Mouse (Mus musculus) adrenal gland, adult 18-20 months (tissue): ENCODE measurements around the gene Trim80. TPM values are rescaled to one million over a fixed set of nuclear protein-coding genes. Genes with fewer than 3 reads are reported as not detected.
"Not testable (repeated sequence)": the region's sequence is repeated elsewhere in the genome, so short reads cannot be mapped to it uniquely, and the experiment has no call there.

Experiments
- DNase-seq, 2 experiments: peaks; one replicate each; pipeline ENCODE4 v3.0.0; 2021 to 2022; ENCODE audit warnings: low spot score in 2 of 2
- total RNA-seq, 2 experiments: library from RNA; stranded (reverse); gene quantifications; 1 replicate in 1 of 2; 2 replicates in 1 of 2; pipeline ENCODE4 v1.2.3; 2021

Gene Trim80
- total RNA-seq, 2 experiments from 2014 or later = 0.20 to 0.61 TPM

DNA sequence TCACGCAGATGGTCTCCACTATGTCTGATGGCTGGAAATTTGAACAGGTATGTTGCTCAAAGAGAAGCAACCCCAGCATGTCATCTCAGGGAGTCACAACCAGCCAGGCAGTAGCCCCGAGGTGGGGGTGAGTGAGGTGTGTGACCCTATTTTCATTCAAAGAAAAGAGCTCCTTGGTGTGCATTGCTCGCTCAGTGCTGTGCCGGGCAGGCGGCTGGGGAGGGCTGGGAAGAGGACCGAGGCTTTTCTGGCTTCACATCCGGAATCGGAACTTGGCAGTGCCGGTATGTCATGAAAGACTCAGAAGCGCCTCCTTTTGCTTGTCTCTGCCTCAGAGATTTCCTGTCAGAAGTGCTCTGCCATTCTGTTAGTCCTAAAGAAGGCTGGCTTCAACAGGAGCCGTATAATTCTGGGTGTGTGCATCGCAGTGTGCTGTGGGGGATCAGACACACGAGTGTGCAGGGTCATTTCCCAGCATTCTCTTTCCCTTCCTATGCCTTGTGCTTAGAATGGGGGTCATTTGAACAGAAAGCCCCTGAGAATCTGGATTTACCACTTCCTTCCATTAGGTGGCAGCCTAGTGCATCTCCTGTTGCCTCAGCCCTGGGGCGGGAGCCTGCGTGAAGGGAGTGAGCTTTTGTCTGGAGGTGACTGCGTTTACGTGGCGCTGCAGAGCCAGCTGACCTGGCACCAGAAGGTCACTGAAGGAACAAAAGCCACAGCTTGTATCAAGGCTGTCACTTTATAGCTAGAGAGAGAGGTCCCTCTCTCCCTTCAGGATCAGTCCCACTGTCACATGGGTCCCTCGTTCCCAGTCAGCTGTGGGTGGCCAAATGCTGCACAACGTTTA, 12.6 kb upstream of the Trim80 start:
- DNase-seq = peak; percentile 48 to 58

- DNase-seq = no peak
These were observed 11.0 kb upstream of the Trim80 start for GRCm38 (mm10) chr11:115429307-115429706.

DNA sequence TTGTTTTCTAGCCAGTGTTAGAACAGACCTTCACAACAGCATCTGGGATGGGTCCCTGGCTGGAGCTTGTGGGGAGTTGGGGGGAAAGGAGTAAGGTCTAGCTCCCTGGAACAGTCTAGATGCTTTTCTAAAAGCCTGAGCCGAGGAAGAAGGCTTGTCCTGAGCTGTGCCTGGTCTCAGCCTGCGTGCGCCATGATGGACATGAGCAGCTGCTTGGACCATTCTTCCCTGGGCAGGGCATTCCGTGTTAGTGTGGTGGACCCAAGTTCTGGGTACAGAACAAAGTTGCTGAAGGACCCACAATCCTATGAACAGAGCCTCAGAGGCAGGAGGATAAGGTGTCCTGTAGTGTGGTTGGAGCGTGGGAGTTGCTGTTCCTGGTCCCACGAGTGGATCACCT, 9.8 kb upstream of the Trim80 start:
- no peak for DNase-seq

GRCm38 (mm10) chr11:115432814-115433213, 7.5 kb upstream of the Trim80 start:
- no peak for DNase-seq

DNA sequence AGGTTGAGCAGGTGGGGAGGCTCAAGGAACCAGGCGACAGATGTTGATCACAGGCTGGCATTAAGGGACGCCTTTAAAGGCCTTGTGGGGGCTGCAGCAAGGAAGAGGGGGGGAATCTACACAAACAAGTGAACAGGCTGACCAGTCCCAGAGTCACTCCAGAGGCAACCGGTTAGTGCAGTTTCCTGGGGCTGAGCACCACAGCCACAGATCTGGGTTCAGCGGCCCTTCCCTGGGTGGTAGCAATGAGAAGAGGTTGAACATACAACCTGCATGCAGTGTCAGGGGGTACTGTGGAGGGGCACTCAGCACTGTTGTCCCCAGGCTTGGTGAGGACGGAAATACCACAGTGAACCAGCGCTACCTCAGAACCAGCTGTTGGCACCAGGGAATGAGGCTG, 7.0 kb upstream of the Trim80 start:
- no peak for DNase-seq

GRCm38 (mm10) chr11:115435596-115436337, 4.6 kb upstream of the Trim80 start:
- no peak for DNase-seq

DNA sequence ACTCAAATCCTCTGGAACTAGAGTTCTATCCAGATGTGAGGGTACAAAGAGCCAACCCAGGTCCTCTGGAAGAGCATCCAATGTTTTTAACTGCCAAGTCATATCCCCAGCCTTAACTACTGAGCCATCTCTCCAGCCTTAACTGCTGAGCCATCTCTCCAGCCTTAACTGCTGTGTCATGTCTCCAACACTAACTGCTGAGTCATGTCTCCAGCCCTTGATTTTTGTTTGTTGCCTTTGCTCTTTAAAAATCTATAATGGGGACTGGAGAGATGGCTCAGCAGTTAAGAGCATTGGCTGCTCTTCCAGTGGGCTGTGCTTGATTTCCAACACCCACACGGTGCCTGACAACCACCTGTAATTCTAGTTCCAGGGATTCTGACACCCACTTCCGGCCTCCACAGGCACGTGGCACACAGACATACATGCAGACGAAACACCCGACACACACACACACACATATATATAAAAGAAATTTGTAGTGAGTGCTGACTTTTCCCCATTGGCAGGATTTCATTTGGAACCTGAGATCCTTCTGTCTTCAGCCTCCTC, 2.7 kb upstream of the Trim80 start:
- no peak for DNase-seq

DNA sequence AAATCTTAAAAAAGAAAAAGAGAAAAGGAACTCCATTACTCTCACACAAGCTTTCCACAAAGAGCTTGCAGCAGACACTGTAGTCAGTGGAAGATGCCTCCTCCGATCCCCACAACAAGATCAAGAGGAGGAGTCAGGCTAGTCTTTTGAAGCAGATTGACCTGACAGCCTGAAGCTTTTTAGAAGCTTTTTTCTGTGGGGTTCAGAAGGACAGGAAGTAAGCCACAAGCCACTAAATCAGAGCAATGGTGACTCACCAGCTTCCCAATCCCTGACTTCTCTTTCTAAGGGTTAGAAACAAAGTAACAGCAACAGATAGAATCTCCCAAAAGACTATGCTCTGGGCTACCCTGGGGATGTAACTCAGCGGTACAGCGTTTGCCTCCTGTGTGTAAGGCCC, 1.0 kb upstream of the Trim80 start:
- no peak for DNase-seq

DNA sequence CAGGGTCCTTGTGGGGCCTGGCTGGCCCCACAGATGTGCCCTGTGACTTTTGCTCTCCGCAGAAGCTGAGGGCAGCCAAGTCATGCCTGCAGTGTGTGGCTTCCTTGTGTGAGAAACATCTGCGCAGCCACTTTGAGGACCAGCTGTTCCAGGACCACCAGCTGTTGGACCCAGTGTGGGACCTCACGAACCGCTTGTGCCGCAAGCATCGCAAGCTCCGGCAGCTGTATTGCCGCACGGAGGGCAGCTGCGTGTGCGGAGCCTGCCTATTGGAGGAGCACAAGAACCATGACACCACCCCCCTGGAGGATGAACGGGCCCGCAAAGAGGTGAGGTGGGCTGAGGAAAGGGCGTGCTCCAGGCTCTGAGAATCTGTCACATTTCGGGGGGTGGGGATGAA, 1.1 kb downstream of the Trim80 start:
- no peak for DNase-seq

DNA sequence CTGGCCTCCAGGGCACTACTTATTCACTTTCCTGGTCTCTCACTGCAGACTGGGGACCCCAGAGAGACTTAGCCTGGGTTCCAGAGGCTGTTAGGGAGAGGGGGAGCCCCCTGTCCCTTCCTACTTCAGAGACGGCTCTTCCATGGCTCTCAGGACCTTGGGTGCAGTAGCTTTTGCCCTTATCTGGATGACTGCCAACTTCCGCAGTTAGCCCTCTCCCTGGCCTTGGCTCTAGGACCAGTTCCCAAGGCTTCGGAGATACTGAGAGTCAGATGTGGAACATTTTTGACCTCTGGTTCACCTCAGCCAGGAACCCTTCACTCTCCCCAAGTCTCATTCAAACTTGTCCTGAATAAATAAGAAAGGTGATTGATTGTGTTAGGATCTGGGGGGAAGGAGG, 6.6 kb downstream of the Trim80 start:
- peak in 1 of 2 experiments; percentile 42 for DNase-seq

DNA sequence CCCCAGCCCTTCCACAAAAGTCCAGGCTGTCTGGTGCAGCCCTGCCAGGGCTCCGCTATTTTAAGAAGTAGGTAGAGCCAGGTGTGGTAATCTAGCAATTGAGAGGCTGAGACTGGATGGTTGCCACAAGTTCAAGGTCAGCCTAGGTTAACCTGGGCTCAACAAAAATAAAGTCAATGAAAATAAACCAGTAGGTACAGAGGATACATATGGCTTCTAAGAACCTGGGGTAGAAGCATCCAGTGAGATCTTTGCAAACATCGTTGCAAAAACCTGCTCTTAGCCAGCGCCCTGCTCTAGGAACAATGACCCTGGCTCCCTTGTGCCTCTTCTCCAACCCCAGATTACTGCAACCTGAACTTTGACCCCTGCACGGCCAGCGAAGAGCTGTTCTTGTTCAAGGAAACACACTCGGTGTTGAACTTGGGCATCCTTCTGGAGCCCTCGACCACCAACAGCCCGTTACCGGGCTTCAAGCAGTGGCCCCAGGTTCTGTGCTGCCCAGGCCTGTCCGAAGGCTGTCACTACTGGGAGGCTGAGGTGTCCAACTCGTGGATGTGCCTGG, 7.1 kb downstream of the Trim80 start:
- DNase-seq = no peak

GRCm38 (mm10) chr11:115448075-115448474, 7.7 kb downstream of the Trim80 start:
- DNase-seq = no peak

- DNase-seq = no peak
These were observed 8.7 kb downstream of the Trim80 start for GRCm38 (mm10) chr11:115448998-115449397.

GRCm38 (mm10) chr11:115450176-115450575, 9.8 kb downstream of the Trim80 start:
- no peak for DNase-seq

DNA sequence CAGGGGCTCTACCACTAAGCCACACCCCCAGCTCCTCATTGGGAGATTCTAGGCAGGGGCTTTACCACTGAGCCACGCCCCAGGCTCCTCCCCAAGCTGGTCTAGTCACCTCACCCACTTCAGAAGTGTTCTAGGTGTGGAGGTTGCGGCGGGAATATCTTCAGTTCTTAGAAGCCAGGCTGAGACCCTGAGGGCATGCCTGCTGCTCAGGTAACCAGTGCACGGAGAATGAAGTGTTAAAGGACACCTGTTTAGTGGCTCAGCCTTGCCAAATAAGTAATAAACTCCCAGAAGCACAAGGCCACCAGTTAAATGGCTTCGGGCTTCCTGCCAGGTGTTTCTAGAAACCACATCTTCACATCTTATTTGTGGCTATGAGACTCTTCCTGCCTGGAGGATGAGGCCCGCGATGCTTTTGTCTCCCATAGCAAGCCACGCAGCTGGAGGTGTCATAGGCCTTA, 11.5 kb downstream of the Trim80 start:
- DNase-seq = no peak

GRCm38 (mm10) chr11:115452281-115452860, 12.0 kb downstream of the Trim80 start:
- DNase-seq = no peak

DNA sequence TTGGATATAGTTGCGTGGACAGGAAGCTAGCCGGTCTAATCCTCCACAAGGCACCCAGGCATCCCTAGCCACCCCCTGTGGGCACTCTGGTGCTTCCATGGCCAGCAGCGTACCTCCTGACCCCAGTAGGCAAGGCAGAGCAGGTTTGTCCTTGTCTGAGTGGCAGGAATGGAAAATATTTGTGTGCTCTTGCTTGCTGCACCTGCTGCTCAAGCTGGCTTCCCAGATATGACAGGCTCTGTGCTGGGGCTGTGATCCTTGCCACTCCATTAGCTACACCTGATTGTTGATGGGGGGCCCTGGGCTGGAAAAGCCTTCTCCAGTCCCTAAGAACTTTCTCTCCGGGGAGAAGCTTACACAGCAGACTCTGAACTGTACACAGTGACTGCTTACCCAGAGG, 13.0 kb downstream of the Trim80 start:
- DNase-seq = no peak

DNA sequence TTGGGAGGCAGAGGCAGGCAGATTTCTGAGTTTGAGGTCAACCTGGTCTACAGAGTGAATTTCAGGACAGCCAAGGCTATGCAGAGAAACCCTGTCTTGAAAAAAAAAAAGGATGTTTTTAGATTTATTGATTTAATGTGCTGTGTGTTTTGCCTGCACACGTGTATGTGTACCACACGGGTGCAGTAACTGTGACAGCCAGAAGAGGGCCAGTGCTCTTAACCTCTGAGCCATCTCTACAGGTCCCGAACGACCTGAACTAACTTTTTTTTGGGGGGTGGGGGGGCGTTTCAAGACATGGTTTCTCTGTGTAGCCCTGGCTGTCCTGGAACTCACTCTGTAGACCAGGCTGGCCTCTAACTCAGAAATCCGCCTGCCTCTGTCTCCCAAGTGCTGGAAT, 14.5 kb downstream of the Trim80 start:
- DNase-seq = not testable (repeated sequence)

DNA sequence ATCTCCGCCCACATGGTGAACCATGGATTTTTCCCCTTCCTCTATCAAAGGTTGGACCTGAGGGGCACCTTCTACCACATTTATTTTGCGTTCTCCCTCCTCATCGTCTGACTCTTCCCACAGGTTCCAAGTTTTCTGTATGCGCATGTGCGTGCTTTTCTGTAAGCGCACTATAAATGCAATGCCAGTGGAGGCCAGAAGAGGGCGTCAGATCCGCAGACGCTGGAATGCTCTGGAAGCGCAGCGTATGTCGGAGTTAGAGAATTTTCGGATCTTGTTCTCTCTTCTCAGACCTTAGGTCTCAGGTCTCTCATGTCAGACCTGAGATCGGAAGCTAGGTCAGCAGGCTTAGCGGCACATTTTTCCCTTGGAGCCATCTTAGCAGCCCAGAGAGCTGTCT, 15.3 kb downstream of the Trim80 start:
- no peak for DNase-seq

- DNase-seq = no peak
These were observed 15.8 kb downstream of the Trim80 start for GRCm38 (mm10) chr11:115456182-115456581.

- DNase-seq = no peak
These were observed 17.1 kb downstream of the Trim80 start for GRCm38 (mm10) chr11:115457405-115457804.
